Mouse (Mus musculus): ENCODE measurements around the gene Ern1. TPM values are rescaled to one million over a fixed set of nuclear protein-coding genes. Genes with fewer than 3 reads are reported as not detected.

The Ern1 gene
- polyA plus RNA-seq, 1 experiment, result 10.8 TPM

DNA sequence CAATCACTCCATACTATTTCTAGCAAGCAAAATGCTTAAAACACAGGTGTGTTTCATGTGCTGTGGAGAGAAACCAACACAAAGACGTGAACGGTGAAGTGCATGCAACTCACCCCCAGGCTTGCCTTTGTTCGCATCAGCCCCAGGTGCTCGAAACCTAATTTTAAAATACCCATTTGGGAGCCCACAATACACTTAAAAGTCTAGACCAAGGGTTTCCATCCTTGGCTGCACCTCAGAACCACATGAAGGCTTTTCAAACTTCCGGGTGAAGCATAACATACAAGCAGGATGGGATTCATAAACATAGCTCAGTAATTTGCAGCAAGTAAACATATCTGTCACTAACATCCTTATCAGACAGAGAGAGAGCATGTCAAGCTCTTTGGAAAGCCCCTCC is 57.3 kb downstream of the Ern1 start:
- no peak for TF ChIP-seq GATA1 (IDR thresholded peaks at IDR 0.05; ENCODE audit: low read length)

DNA sequence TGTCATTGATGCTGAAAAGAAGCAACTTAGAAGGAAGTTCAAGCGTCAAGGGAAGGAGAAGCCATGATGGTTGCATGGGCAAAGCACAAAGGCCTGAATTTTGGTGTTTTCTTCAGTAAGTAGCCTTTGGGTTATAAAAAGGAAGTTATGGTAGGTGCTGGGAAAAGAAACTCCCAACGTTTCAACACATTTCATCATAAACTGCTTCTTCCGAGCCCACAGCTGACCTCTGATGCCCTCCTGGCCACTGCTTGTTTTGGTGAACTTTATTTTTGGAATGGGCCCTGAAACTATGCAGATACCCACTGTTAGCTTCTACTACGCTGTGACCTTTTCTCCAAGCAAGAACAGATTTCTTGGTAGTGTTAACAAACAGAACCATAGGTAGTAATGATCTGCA is 58.0 kb downstream of the Ern1 start:
- no peak for TF ChIP-seq GATA1 (IDR thresholded peaks at IDR 0.05; ENCODE audit: low read length)

DNA sequence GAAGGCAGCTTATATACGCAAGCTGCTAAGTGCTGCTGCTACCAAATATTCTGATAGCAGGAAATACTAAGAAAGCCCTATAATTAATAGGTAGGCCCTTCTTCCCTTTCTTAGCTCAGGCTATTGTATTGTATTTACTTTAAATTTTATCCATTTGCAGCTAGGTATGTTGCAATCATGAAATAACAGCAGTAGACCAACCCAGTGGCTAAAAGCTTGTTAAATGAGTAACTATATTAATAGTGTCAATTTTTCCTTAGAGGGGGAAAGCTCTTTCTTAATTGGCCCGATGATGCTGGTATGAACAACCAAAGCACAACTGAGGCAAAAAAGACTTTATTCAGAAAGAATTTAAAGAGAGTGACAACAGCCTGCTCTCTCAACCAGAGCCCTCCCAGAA is 59.1 kb downstream of the Ern1 start:
- TF ChIP-seq GATA1 (IDR thresholded peaks at IDR 0.05; ENCODE audit: low read length), result no peak

DNA sequence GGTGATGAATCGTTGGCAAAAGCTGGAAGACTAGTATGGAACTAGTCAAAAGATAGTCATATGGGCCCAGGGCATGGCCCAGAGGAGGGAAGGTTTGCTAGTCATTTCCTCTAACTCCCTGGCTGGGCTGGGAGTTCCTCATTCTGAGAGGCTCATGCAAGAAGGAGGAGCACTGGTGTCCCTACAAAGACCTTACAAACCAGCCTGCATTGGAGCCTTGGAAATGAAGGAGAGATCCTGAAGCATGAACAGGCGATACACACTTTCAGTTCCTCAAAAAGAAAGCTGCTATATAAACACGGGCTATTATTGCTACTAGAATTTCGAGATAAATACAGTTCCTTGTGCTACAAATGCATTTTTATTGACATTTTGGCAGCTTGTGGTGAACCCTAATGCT is 59.5 kb downstream of the Ern1 start:
- no peak for TF ChIP-seq GATA1 (IDR thresholded peaks at IDR 0.05; ENCODE audit: low read length)

DNA sequence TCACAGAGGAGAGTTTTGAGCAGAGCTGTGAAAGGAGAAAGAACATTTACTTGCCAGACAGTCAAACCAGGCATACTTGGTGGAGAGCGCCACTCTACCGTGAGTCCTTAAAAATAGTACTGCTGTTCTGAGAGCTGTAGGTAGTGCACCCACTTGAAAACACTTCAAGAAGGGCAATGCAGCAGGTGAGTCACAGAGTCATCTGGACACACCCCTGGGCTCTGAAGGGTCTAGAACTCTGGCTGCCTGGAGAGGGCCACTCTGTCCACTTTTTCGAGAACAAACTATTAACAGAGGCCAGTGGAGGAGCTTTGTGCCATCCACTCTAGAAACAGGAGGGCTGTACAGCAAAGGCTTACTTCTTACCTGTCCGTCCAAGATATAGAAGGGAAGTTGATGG is 61.2 kb downstream of the Ern1 start:
- TF ChIP-seq GATA1 (IDR thresholded peaks at IDR 0.05; ENCODE audit: low read length), result no peak

DNA sequence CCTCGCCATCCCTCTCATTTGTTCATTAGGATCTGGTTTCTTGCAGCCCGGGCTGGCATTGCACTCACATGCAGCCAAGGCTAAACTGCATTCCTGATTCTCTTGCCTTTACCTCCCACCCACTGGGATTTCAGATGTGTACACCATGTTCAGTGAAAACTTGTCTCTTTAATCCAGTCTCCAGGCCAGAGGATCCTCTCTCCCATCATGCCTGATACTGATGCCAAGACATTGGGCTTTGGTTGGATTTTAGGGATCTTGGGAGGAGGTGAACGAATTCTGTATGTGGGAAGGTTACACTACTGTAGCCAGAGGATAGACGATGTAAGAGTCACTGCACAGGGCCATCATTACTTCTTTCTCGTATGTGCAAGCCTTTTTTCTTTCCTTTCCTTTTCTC is 62.5 kb downstream of the Ern1 start:
- TF ChIP-seq GATA1 (IDR thresholded peaks at IDR 0.05; ENCODE audit: low read length), result no peak

DNA sequence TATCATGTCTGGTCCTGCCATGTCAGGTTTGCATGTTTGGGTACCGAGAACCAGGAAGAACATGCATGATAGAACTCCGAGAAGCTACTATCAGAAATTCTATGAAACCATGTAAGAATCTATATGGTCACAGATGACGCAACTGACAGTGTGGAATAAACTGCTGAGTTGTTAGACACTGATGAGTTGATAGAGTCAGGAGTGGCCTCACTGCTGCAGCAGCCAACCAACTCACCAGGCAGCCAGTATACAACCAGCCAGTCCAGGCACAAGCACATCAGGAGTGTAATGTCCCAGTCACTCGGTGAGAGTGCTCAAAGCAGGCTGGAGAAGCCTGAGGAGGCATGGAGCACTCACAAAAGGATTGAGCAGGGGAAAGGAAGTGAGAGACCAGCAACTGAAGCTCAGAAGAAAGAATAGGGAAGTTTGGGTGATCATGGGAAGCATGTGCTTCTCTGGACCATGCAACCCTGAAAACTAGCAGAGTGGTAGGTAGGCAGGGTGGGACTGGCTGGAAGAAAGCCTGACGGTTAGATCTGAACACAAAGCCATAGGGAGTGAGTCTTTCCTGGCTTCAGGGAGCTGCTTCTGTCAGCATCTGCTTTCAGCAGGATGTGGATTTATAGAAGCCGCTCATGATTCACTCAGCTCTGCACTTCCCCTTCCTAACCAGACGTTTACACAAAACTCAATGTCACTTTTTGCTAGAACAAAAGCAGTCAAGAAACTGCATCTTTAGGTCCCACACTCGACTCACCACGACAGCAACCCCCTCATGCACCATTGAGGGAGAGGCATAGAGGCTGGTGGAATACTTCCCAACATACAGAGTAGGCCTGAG is 68.2 kb downstream of the Ern1 start:
- TF ChIP-seq GATA1 (IDR thresholded peaks at IDR 0.05; ENCODE audit: low read length), result no peak

DNA sequence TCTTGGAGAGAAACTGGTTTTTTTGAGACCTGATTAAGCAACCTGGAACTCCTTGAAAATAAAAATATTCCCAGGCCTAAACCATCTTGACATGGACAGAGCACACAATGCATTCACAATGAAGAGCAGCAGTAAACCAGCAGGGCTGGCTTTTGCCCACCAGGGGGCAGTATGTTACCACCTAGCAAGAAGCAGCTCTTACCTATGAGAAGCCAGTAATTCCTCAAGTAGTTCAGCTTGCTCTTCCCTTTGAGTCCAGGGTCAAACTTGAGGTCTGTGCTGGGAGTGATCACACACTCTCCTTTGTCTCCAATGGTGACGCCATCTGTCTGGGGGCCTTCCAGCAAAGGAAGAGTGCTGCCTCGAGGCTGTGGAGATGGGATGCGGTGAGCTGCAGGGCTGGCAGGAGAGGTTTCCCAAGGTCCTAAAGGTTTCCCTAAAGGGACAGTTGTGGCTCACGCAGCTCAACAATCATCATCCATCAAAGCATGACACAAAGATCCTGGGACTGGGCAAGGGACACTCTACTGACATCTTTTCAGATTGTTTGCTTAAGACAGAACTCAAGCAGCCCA is 68.9 kb downstream of the Ern1 start:
- TF ChIP-seq GATA1 (IDR thresholded peaks at IDR 0.05; ENCODE audit: low read length), result no peak

DNA sequence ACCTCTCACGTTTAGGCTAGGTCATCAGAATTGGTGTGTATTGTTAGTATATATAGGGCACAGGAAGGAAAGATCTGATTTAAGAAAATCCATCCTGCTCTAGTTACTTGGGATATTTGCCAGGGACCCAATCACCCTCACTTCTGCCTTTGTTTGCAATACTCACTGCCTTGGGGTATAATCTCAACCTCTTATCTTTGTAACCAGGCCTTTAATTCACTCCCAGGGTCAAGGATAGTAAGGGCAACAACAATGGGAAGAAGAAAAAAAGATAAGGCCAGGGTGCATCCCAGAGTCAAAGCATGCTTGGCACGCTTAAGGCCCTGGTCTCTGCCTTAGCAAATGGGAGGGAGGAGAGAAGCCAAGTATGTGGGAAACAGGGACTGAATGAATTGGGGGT is 69.8 kb downstream of the Ern1 start:
- TF ChIP-seq GATA1 (IDR thresholded peaks at IDR 0.05; ENCODE audit: low read length), result no peak

DNA sequence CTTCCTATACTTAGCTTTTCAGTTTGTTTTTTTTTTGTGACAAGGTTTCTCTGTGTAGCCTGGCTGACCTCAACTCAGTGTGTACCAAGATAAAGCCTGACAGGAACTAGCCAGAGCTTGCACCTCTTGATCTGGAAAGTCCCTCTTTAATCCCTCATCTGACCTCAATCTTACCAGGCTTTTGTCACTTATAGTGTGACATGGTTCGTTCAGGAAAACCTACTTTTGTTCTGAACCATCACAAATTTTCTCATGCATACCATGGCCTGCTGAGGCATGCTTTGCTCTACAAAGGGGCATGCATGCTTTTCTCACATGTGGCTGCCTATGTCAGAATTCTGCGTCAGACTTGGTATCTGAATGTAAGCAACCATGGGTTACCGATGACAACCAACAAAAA is 71.3 kb downstream of the Ern1 start:
- no peak for TF ChIP-seq GATA1 (IDR thresholded peaks at IDR 0.05; ENCODE audit: low read length)

DNA sequence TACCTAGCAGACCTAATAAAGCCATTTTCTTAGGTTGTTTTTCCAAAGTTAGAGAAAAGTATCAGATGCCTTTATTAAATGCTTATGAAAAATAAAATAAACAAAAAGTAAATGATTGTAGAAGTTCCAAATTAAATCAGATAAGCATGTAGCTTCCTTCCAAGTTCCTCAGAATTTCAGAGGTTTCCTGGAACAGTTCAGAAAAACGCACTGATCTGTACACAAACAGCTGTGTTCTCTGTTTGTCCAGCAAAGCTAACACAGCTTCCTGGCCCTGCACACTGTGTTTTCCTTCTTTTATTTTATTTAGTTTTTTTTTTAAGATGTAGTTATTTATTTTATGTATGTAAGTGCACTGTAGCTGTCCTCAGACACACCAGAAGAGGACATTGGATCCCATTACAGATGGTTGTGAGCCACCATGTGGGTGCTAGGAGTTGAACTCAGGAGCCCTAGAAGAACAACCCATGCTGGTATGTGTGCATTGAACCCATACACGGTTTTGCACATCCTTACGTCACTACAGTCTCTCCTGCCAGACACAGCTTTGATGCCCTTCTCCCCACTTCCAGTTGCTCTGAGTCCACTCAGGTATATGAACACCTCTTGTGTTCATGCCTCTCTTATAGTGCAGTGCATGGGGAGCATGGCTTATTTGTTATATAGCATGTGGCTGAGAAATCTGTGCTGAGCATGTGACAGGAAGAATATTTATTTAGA is 74.9 kb downstream of the Ern1 start:
- no peak for TF ChIP-seq GATA1 (IDR thresholded peaks at IDR 0.05; ENCODE audit: low read length)

DNA sequence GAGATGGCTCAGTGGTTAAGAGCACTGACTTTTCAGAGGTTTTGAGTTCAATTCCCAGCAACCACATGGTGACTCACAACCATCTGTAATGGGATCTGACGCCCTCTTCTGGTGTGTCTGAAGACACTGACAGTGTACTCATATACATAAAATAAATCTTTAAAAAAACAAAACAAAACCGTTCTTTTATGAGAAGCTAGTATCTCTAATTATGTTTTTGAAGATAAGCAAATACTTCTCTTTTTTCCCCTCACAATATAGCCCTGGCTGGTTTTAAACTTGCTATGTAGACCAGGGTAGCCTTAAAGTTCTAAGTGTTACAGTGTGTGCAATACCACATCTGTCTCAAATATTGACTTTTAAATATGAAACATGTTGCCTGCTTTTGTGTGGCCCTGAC is 76.5 kb downstream of the Ern1 start:
- no peak for TF ChIP-seq GATA1 (IDR thresholded peaks at IDR 0.05; ENCODE audit: low read length)

DNA sequence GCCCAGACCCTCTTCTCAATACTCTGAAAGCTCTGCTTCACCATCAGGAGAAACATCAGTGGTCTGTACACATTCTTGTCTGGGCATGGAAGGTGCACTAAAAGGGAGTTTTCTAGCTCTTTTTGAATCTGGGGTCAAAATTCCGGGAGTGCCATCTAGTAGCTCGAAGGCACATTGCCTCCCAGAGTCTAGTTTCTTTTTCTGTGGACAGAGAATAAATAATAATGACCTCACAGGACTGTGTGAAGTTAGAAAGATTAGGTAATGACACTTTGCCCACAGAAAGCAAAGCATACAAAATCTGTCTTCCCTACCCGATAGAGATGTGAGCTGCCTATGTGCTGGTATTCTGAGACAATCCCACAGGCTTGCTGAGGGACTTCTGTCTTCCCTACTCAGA is 77.1 kb downstream of the Ern1 start:
- TF ChIP-seq GATA1 (IDR thresholded peaks at IDR 0.05; ENCODE audit: low read length), result no peak

DNA sequence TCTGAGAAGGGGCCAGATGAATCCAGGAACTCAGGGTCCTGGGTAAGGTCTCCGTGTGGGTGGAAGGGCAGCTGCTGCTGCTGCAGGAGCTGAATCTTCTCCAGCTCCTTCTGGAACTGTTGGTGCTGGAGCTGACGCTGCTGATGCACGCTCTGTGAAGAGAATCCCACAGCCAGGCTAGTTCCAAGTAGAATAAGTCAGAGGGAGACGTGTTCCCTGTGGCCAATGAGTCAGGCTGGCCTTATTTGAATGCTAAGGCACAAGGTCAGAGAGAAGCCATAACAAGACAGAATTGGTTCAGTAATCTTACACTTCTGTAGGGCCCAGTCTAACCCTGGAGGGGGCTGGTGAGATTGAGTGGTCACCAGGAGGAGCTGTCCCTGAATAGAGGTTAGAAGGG is 77.6 kb downstream of the Ern1 start:
- no peak for TF ChIP-seq GATA1 (IDR thresholded peaks at IDR 0.05; ENCODE audit: low read length)

DNA sequence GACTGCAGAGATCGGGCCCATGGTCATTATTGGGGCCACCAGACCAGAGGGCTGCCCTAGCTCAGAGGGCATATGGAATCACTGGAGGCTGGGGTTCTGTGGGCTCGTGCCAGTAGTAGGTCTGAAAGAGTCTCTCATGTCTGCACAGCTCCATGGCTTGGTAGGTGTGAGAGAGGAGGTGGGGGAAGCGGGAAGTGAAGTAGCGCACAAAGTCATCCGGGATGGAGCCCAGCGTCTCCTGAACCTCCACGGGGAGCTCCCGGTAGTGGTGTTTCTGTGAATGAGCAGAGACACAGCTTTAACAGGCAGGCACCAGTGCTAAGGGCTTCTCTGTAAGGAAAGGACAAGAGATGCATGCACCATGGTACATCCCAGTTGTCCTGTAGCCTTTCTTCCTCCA is 89.2 kb downstream of the Ern1 start:
- no peak for TF ChIP-seq GATA1 (IDR thresholded peaks at IDR 0.05; ENCODE audit: low read length)

DNA sequence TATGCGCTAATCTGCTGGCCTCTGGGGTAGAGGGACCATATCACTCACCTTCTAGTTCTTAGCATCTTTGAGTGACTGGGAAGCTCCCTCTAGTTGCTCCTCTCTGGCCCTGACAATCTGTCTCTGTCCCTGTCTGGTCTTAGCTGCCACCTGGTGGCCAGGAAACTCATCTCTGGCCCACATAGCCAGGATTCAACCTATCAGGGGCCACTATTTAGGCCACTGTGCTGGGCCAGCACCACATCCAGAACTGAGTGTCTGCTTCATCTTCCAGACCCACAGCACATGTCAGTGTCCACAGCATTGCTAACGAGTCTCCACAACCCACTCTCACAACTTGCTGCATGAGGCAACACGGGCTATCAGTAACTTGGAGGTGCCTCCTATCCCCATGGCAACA is 90.0 kb downstream of the Ern1 start:
- no peak for TF ChIP-seq GATA1 (IDR thresholded peaks at IDR 0.05; ENCODE audit: low read length)

DNA sequence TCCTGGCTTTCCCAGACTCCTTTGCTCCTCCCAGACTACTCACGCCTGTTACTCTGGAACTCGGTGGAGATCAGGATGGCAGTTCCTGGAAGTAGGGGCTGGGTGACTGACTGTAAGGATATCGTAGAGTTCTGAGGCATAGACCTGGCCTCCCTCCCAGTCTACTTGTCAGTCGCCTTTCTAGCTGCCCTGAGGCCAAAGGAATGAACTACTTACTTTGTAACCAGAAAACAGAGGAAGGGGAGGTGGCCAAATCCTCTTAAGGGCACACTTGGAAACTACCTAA is 94.4 kb downstream of the Ern1 start:
- TF ChIP-seq GATA1 (IDR thresholded peaks at IDR 0.05; ENCODE audit: low read length), result no peak

All from G1E-ER4 (cell line).